Mouse (Mus musculus) megakaryocyte, adult 5-6 weeks (primary cell): Measurements from ENCODE around the gene Tsc22d1. TPM values are rescaled to one million over a fixed set of nuclear protein-coding genes. Genes with fewer than 3 reads are reported as not detected.

Experiments used
- ATAC-seq: 2 replicates; pipeline ENCODE4 v1.8.0; 2016; ENCODE audit warnings: mild to moderate bottlenecking, inconsistent platforms; ENCODE audit not compliant: poor library complexity, severe bottlenecking
- total RNA-seq, 2 experiments: library from RNA; stranded (forward) in 1 of 2; stranded (reverse) in 1 of 2; fragments of 153-499, 151-499 nt in 1 of 2; fragments of 221-1000, 200-1000 nt in 1 of 2; gene quantifications; 2 replicates each; pipeline versions ENCODE4 v1.2.3 to v1.2.4; 2015 to 2017

Gene Tsc22d1
- total RNA-seq, 2 experiments from 2014 or later, result 17.3 to 25.8 TPM

DNA sequence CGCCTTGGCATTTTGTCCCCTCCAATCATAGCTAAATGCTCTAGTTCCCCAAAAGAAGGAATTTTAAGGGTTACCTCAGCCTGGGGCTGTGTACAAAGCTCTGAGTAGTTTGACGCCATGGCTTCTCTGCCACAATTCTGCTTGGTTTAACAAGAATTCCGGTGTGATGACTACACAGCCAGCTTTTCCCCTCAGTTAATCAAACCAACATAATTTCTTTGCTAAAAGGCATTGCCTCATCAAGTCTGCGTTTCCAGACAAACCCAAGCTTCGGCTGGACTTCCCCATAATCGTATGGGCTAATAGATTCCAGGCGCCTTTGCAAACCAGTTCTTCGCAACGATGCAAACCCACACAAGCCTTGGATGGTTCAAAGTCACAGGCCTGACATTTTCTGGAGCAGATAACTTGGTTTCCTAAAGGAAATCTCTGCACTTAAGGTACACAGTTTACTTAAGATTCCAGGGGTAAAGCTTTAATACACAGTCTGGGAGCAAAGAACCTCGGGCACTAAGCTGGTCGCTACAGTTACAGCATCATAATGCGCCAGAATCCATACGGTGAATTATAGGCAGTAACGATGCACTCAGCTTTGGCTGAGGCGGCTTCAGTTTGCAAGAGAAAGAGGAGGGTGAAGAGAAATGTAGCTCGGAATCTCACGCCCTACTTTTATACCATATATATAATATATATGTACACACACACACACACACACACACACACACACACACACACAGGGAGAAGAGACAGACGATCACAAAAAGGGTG, 140.7 kb downstream of the Tsc22d1 start:
- no peak for ATAC-seq

DNA sequence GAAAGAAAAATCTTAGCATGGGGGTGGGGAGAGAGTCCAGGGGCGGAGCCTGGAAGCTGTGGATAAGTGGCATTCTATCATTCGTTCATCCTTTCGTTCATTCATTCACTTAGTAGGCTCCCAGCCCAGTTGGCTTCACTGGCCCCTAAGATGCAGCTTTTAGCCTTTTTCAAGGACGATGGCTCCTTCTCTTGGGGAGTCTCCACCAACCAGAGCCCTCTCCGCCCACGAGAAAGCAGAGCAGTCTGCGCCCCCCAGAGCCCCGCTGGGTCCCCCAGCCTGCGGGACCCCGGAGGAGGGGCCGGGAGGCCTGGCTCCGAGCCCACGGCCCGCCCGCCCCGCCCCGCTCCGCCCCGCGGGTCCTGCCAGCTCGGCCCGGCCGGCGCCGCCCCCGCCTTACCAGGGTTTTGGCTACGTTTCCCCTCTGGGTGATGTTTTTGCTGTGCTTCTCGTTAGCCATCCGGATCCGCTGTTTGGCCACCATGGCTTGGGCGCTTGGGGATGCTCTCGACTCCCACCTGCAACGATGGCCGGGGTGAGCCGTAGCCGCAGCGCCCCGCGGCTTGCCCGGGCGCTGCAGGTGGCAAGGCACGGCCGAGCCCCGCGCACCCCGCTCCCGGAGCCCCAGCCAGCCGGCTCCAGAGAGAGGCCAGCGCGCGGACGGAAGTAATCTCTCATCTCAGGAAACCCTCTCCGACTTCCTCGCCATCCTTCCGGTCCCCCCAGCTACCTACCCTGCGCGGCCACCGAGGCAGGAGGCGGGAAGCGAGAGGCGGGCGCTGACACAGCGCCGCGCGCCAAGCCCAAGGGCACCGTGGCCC, 141.5 kb downstream of the Tsc22d1 start:
- peak; percentile 19 for ATAC-seq

DNA sequence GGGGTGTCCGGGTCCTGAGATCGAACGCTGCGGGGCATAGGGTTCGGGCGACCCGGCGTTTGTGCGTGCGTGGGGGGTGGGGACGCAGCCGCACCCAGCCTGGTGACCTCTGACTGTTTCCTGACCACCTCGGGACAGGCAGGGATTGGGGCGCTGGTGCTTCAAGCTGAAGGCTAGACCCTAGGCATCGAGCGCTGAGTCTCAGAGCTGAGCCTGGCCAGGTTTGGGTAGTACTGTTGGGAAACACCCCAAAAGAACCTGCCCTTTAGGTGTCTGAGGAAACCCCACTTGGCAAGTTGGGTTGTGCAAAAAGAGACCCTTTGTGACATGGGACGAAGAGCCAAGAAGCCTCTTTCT, 142.1 kb downstream of the Tsc22d1 start, which contains the start of gene Serp2:
Serp2 (minus strand) TSS at position 38 of the 357 bp plus-strand sequence.
- ATAC-seq, result no peak

Other genes with a start within 250 kb of the Tsc22d1 start
- not detected in 2 replicates for gene Serp2, start 141.9 kb downstream of the Tsc22d1 start, total RNA-seq (2015)
- not detected in 2 replicates for gene Serp2, start 141.9 kb downstream of the Tsc22d1 start, total RNA-seq (2017)